ENCODE assay signal across 16 mouse cellular contexts in the genomic region with DNA sequence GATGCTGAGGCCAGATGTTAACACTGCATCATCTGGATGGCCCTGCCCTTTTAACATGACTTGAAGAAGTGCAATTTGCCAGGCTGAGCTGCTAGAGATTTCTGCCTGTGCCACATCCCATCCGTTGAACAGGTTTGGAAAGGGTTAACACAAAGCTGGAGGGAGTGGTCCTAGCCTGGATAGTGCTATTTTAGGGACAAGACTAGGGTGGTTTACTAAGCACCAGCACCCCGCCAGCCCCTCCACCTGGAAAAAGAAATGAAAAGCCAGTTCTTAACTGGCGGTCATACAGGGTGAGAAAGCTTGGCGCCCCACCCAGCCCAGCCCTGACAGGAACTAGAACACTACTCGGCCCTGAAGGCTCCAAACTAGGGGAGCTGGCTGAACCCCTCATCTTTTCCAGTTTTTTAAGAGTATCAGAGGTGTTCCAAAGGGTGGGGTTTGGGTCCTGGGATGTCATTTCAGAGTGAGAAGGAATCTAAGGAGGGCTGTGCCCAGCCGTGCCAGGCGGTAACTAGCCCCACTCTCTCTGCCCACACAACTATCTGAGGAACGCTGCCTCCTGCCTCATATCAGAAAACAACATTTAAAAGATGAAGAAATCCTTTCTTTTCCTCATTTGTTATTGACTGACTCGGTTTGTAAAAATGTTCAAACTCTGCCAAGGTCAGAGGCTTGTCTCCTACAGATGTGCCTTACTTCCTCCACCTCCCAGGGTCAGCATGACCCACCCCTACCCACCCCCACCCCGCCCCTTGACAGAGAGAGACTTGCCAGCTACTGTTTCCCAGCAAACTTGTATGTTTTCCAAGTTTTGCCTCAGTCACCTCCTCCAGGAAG. TPM values are rescaled to one million over a fixed set of nuclear protein-coding genes. Genes with fewer than 3 reads are reported as not detected.
DNase-seq lines count a peak whose midpoint lies in the region; ATAC-seq lines count a peak whose summit lies in the region.
"Had no signal": no experiment of that assay in that cellular context is flagged by ENCODE, and none has a peak within 500 bp of the region (broad histone marks: within the 10 kb centered on the region; RNA-seq: fewer than 3 reads in every experiment).

No protein-coding gene starts in this region.

- no peak overlapping the region for H3K9ac ChIP-seq in heart, embryonic 11.5 days (ENCODE audit: low read depth, low read length)
- no peak overlapping the region for H3K9ac ChIP-seq in embryonic facial prominence, embryonic 14.5 days (ENCODE audit: low read depth, low read length)
- H3K9ac ChIP-seq: embryonic facial prominence, embryonic 15.5 days; hindbrain, embryonic 15.5 days had no signal

- H3K36me3 ChIP-seq in heart, embryonic 11.5 days (ENCODE audit: control insufficient read depth, insufficient read depth, low read length) = no peaks in the 10 kb centered on the region
- H3K36me3 ChIP-seq in embryonic facial prominence, embryonic 14.5 days (ENCODE audit: control insufficient read depth, insufficient read depth, low read length) = no peaks in the 10 kb centered on the region
- H3K36me3 ChIP-seq: embryonic facial prominence, embryonic 15.5 days; hindbrain, embryonic 15.5 days had no signal

- intact Hi-C loops in heart, postnatal 25 days (cut with DNase I) = no loop called here

- no peak for DNase-seq in heart, postnatal 25 days (ENCODE audit: low spot score)
- peak; percentile 73 for DNase-seq in NIH3T3 (ENCODE audit: low read depth)
- DNase-seq in embryonic facial prominence, embryonic 14.5 days (ENCODE audit: low spot score) = no peak
- DNase-seq in lung, postnatal 10 days = peak; percentile 19
- no peak for DNase-seq in right cerebral cortex, adult 2 months (ENCODE audit: low spot score in 2 of 2)
- DNase-seq in right cerebral cortex, postnatal 14 days = no peak
- DNase-seq: cerebellum, adult 9-11 months; layer of hippocampus, adult 9-11 months; midbrain, embryonic 14.5 days; retina, postnatal 1 day; thymus, postnatal 36 days had no signal

- no peak overlapping the region for H3K4me3 ChIP-seq in heart, embryonic 11.5 days (ENCODE audit: low read depth, low read length)
- no peak overlapping the region for H3K4me3 ChIP-seq in embryonic facial prominence, embryonic 14.5 days (ENCODE audit: low read depth, low read length)
- H3K4me3 ChIP-seq: embryonic facial prominence, embryonic 15.5 days; hindbrain, embryonic 15.5 days had no signal

- peaks cover 13% of the 10 kb centered on the region for H3K4me1 ChIP-seq in heart, embryonic 11.5 days (ENCODE audit: control insufficient read depth, insufficient read depth, low read length)
- peaks cover 10% of the 10 kb centered on the region for H3K4me1 ChIP-seq in embryonic facial prominence, embryonic 14.5 days (ENCODE audit: control insufficient read depth, insufficient read depth, low read length)
- H3K4me1 ChIP-seq: hindbrain, embryonic 15.5 days had no signal

- no peaks in the 10 kb centered on the region for H3K27me3 ChIP-seq in heart, embryonic 11.5 days (ENCODE audit: control insufficient read depth, insufficient read depth, low read length)
- no peaks in the 10 kb centered on the region for H3K27me3 ChIP-seq in embryonic facial prominence, embryonic 14.5 days (replicated peaks; ENCODE audit: control insufficient read depth, insufficient read depth, low read length)
- H3K27me3 ChIP-seq: embryonic facial prominence, embryonic 15.5 days; hindbrain, embryonic 15.5 days had no signal

- 0 out of 2 replicates have a peak, but pooled peaks have one; percentile 22 for ATAC-seq in heart, embryonic 11.5 days (replicated peaks; ENCODE audit: insufficient number of reproducible peaks, low FRiP score, low TSS enrichment)
- ATAC-seq in embryonic facial prominence, embryonic 14.5 days (ENCODE audit: low read depth) = 0 out of 2 replicates have a peak, but pooled peaks have one; percentile 22
- ATAC-seq: Patski had no signal

- peak overlapping the region; percentile 32; the same call in 1 of the 2 replicates for H3K27ac ChIP-seq in heart, embryonic 11.5 days (ENCODE audit: low read depth, low read length)
- no peak overlapping the region; the same call in 1 of the 2 replicates for H3K27ac ChIP-seq in embryonic facial prominence, embryonic 14.5 days (replicated peaks; ENCODE audit: low read depth, low read length)
- H3K27ac ChIP-seq: hindbrain, embryonic 15.5 days had no signal

- H3K4me2 ChIP-seq in heart, embryonic 11.5 days = no peak overlapping the region
- H3K4me2 ChIP-seq in embryonic facial prominence, embryonic 14.5 days (ENCODE audit: low read depth, low read length) = no peak overlapping the region
- H3K4me2 ChIP-seq: embryonic facial prominence, embryonic 15.5 days; hindbrain, embryonic 15.5 days had no signal

- 55% methylated on average over 10 of the region's 10 CpGs for WGBS in heart, embryonic 11.5 days (ENCODE audit: insufficient replicate concordance)
- 65% methylated on average over 10 of the region's 10 CpGs for WGBS in embryonic facial prominence, embryonic 14.5 days

- no peaks in the 10 kb centered on the region for H3K9me3 ChIP-seq in heart, embryonic 11.5 days (replicated peaks; ENCODE audit: control insufficient read depth, low read length)
- no peaks in the 10 kb centered on the region for H3K9me3 ChIP-seq in embryonic facial prominence, embryonic 14.5 days (ENCODE audit: control insufficient read depth, low read length)
- H3K9me3 ChIP-seq: embryonic facial prominence, embryonic 15.5 days; hindbrain, embryonic 15.5 days had no signal

RNA-seq across cellular contexts. Expression of a gene that starts 6.7 kb away (rescaled TPM):
- 1.5 and 2.1 TPM in 2 replicates for polyA plus RNA-seq in heart, embryonic 11.5 days (2014; fragmentation: Nextera tagmentation; extraction: Ambion mirVana)
- 1 to 10 TPM; 8.2 to 8.4 TPM for total RNA-seq in heart, postnatal 25 days (2021)
- 6.0 and 7.2 TPM in 2 replicates for polyA plus RNA-seq in embryonic facial prominence, embryonic 14.5 days (2014; fragmentation: Nextera tagmentation; extraction: Ambion mirVana)

RNA-seq across cellular contexts. Expression of a gene that starts 55.8 kb away (rescaled TPM):
- polyA plus RNA-seq in heart, embryonic 11.5 days (2014; fragmentation: Nextera tagmentation; extraction: Ambion mirVana) = 3.6 and 5.2 TPM in 2 replicates
- not detected for total RNA-seq in heart, postnatal 25 days (2021)
- polyA plus RNA-seq in embryonic facial prominence, embryonic 14.5 days (2014; fragmentation: Nextera tagmentation; extraction: Ambion mirVana) = 2.0 and 4.3 TPM in 2 replicates
- total RNA-seq: gastrocnemius, postnatal 4 days had no signal
- polyA plus RNA-seq: Patski had no signal

Comparison
In these comparisons a context has a peak if more than half of its experiments do, and no peak if none do; other contexts are left out.
1. DNase-seq: peak in NIH3T3 (single experiment) and lung, postnatal 10 days (single experiment); none in heart, postnatal 25 days (single experiment), embryonic facial prominence, embryonic 14.5 days (single experiment), right cerebral cortex, adult 2 months (0 of 2) and right cerebral cortex, postnatal 14 days (single experiment).